Mouse (Mus musculus): ENCODE measurements around the gene Ikzf2. TPM values are rescaled to one million over a fixed set of nuclear protein-coding genes. Genes with fewer than 3 reads are reported as not detected.

The Ikzf2 gene
- polyA plus RNA-seq, 1 experiment, result 0.38 TPM

GRCm38 (mm10) chr1:69683851-69684250 is 3.2 kb downstream of the Ikzf2 start:
- no peak overlapping the region for H3K27ac ChIP-seq (ENCODE audit: insufficient read depth, low read depth, low read length)
- WGBS, result 56% methylated on average over 3 of the region's 3 CpGs
- H3K4me3 ChIP-seq (ENCODE audit: low read depth, low read length), result no peak overlapping the region
- no peaks in the 10 kb centered on the region for H3K27me3 ChIP-seq (ENCODE audit: control insufficient read depth, insufficient read depth, low read length)
- no peaks in the 10 kb centered on the region for H3K4me1 ChIP-seq (ENCODE audit: control insufficient read depth, insufficient read depth, insufficient read length, low read length)
- no peak for TF ChIP-seq CTCF (IDR thresholded peaks at IDR 0.05; ENCODE audit: extremely low read depth, insufficient read length, insufficient replicate concordance, low read depth, low read length)
- TF ChIP-seq POLR2A (IDR thresholded peaks at IDR 0.05; ENCODE audit: low read depth, low read length), result no peak
- no peaks in the 10 kb centered on the region for H3K36me3 ChIP-seq (ENCODE audit: control insufficient read depth, insufficient read depth, low read length)

DNA sequence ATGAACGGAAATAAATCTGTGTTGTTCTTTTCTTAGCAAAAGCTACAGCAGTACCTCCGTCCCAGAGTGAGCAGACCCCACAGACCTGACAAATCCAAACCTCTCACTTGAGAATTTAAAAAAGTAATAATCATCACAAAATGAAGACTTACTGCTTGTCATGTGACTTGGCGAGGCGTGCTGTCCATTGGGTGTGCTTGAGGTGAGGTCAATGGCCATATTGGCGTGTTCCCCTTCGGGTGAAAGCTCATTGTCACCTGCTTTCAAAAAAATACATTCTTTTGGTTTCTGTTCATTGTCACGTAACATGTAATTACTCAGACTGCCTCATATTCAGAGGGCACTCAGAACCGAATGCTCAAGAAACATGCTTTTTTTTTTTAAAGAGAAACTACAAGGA is 4.0 kb downstream of the Ikzf2 start:
- Histone ChIP-seq H3K4me3 (ENCODE audit: low read depth, low read length) (no peak overlapping the region), H3K36me3 (ENCODE audit: control insufficient read depth, insufficient read depth, low read length) (no peaks in the 10 kb centered on the region), H3K4me1 (ENCODE audit: control insufficient read depth, insufficient read depth, insufficient read length, low read length) (no peaks in the 10 kb centered on the region), H3K27ac (ENCODE audit: insufficient read depth, low read depth, low read length) (no peak overlapping the region), H3K27me3 (ENCODE audit: control insufficient read depth, insufficient read depth, low read length) (no peaks in the 10 kb centered on the region)
- WGBS, result 67% methylated on average over 8 of the region's 8 CpGs
- TF ChIP-seq CTCF (IDR thresholded peaks at IDR 0.05; ENCODE audit: extremely low read depth, insufficient read length, insufficient replicate concordance, low read depth, low read length) (no peak), POLR2A (IDR thresholded peaks at IDR 0.05; ENCODE audit: low read depth, low read length) (no peak)

- Histone ChIP-seq H3K36me3 (ENCODE audit: control insufficient read depth, insufficient read depth, low read length) (no peaks in the 10 kb centered on the region), H3K27ac (ENCODE audit: insufficient read depth, low read depth, low read length) (no peak overlapping the region), H3K27me3 (ENCODE audit: control insufficient read depth, insufficient read depth, low read length) (no peaks in the 10 kb centered on the region), H3K4me1 (ENCODE audit: control insufficient read depth, insufficient read depth, insufficient read length, low read length) (no peaks in the 10 kb centered on the region), H3K4me3 (ENCODE audit: low read depth, low read length) (no peak overlapping the region)
- TF ChIP-seq CTCF (IDR thresholded peaks at IDR 0.05; ENCODE audit: extremely low read depth, insufficient read length, insufficient replicate concordance, low read depth, low read length) (no peak), POLR2A (IDR thresholded peaks at IDR 0.05; ENCODE audit: low read depth, low read length) (no peak)
- 71% methylated on average over 3 of the region's 3 CpGs for WGBS
Observed at GRCm38 (mm10) chr1:69682261-69682660, 4.8 kb downstream of the Ikzf2 start.

- Histone ChIP-seq H3K27ac (ENCODE audit: insufficient read depth, low read depth, low read length) (no peak overlapping the region), H3K36me3 (ENCODE audit: control insufficient read depth, insufficient read depth, low read length) (no peaks in the 10 kb centered on the region), H3K4me3 (ENCODE audit: low read depth, low read length) (no peak overlapping the region), H3K27me3 (ENCODE audit: control insufficient read depth, insufficient read depth, low read length) (no peaks in the 10 kb centered on the region), H3K4me1 (ENCODE audit: control insufficient read depth, insufficient read depth, insufficient read length, low read length) (no peaks in the 10 kb centered on the region)
- TF ChIP-seq POLR2A (IDR thresholded peaks at IDR 0.05; ENCODE audit: low read depth, low read length), result no peak
- no peak for TF ChIP-seq CTCF (IDR thresholded peaks at IDR 0.05; ENCODE audit: extremely low read depth, insufficient read length, insufficient replicate concordance, low read depth, low read length)
- 68% methylated on average over 5 of the region's 5 CpGs for WGBS
Observed at GRCm38 (mm10) chr1:69681003-69681402, 6.0 kb downstream of the Ikzf2 start.

GRCm38 (mm10) chr1:69680501-69680900 is 6.5 kb downstream of the Ikzf2 start:
- Histone ChIP-seq H3K36me3 (ENCODE audit: control insufficient read depth, insufficient read depth, low read length) (no peaks in the 10 kb centered on the region), H3K4me3 (ENCODE audit: low read depth, low read length) (no peak overlapping the region), H3K4me1 (ENCODE audit: control insufficient read depth, insufficient read depth, insufficient read length, low read length) (no peaks in the 10 kb centered on the region), H3K27me3 (ENCODE audit: control insufficient read depth, insufficient read depth, low read length) (no peaks in the 10 kb centered on the region), H3K27ac (ENCODE audit: insufficient read depth, low read depth, low read length) (no peak overlapping the region)
- 81% methylated on average over 4 of the region's 4 CpGs for WGBS
- TF ChIP-seq CTCF (IDR thresholded peaks at IDR 0.05; ENCODE audit: extremely low read depth, insufficient read length, insufficient replicate concordance, low read depth, low read length) (no peak), POLR2A (IDR thresholded peaks at IDR 0.05; ENCODE audit: low read depth, low read length) (no peak)

GRCm38 (mm10) chr1:69669897-69670404 is 17.1 kb downstream of the Ikzf2 start:
- Histone ChIP-seq H3K4me3 (ENCODE audit: low read depth, low read length) (no peak overlapping the region), H3K36me3 (ENCODE audit: control insufficient read depth, insufficient read depth, low read length) (no peaks in the 10 kb centered on the region), H3K4me1 (ENCODE audit: control insufficient read depth, insufficient read depth, insufficient read length, low read length) (no peaks in the 10 kb centered on the region), H3K27ac (ENCODE audit: insufficient read depth, low read depth, low read length) (no peak overlapping the region), H3K27me3 (ENCODE audit: control insufficient read depth, insufficient read depth, low read length) (no peaks in the 10 kb centered on the region)
- TF ChIP-seq POLR2A (IDR thresholded peaks at IDR 0.05; ENCODE audit: low read depth, low read length) (no peak), CTCF (IDR thresholded peaks at IDR 0.05; ENCODE audit: extremely low read depth, insufficient read length, insufficient replicate concordance, low read depth, low read length) (no peak)
- WGBS, result 86% methylated on average over 10 of the region's 10 CpGs

- H3K36me3 ChIP-seq (ENCODE audit: control insufficient read depth, insufficient read depth, low read length), result no peaks in the 10 kb centered on the region
- no peak overlapping the region for H3K27ac ChIP-seq (ENCODE audit: insufficient read depth, low read depth, low read length)
- no peak overlapping the region for H3K4me3 ChIP-seq (ENCODE audit: low read depth, low read length)
- no peaks in the 10 kb centered on the region for H3K27me3 ChIP-seq (ENCODE audit: control insufficient read depth, insufficient read depth, low read length)
- 47% methylated on average over 5 of the region's 5 CpGs for WGBS
- TF ChIP-seq CTCF (IDR thresholded peaks at IDR 0.05; ENCODE audit: extremely low read depth, insufficient read length, insufficient replicate concordance, low read depth, low read length) (no peak), POLR2A (IDR thresholded peaks at IDR 0.05; ENCODE audit: low read depth, low read length) (no peak)
- H3K4me1 ChIP-seq (ENCODE audit: control insufficient read depth, insufficient read depth, insufficient read length, low read length), result no peaks in the 10 kb centered on the region
Observed at GRCm38 (mm10) chr1:69667456-69667855, 19.6 kb downstream of the Ikzf2 start.

Measured in small intestine, adult 2 months (tissue).